Mouse (Mus musculus) cerebellum, adult (tissue): ENCODE data around the gene Omt2b.
A peak's percentile ranks its signal among the peaks of the same experiment; 100 is the strongest.
"Not testable (repeated sequence)": the region's sequence is repeated elsewhere in the genome, so short reads cannot be mapped to it uniquely, and the experiment has no call there.

ENCODE experiments used
- ATAC-seq: cut with Nextera tagmentation; 2 replicates; pipeline ENCODE4 v1.9.2; 2017; ENCODE audit warnings: mild to moderate bottlenecking, moderate library complexity, mixed read lengths; ENCODE audit not compliant: insufficient number of reproducible peaks, low FRiP score, low TSS enrichment

Gene Omt2b

GRCm38 (mm10) chr9:78350007-78350406 lies 22.6 kb downstream of the Omt2b start:
- ATAC-seq: not testable (repeated sequence)

DNA sequence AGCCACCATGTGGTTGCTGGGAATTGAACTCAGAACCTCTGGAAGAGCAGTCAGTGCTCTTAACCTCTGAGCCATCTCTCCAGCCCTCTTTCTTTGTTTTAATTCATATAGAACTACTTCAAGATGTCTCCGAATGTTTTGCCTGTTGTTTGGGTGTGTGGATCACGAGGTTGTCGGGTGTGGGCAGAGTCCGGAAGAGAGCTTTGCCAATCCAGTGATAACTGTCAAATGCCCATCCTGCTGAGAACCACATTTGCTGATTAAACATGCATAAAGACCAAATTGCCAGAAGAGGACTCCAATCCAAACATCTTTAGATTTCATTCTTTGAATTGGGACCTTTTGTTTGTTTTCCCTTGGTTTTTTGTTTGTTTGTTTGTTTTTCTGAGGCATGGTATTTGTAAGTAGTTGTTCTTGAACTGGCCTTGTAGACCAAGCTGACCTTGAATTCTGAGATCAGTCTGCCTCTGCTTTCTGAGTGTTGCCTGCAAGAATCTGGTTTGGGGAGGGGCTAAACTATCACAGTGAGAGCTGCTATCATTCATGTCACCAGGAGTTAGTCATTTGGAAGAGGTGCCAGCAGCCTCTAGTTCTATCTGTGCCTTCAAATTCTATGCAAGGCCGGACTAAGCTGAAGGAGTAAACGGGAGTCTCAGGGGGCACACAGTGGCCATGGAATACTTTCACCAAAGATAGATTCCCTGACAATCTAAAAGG lies 24.3 kb downstream of the Omt2b start:
- no peak for ATAC-seq

GRCm38 (mm10) chr9:78354665-78355578 lies 27.5 kb downstream of the Omt2b start:
- ATAC-seq: no peak

DNA sequence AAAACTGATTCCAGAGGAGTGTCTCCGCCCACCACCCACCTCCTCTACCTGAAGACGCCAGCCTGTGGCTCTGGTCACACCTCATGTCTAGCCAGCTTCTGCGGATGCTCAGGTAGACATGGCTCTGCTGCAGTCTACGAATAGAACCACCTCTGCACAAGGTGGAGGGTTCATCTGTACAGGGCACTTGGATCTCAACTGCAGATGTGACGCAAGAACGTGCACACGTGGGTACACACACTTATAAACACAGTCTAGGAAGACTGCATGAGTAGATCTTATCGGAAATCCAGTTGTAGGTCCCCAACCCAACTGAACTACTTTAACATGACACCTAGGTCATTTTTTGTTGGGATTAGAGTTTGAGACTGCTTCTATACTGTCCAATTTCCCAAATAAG lies 28.2 kb downstream of the Omt2b start, which contains the start of gene Gsta2:
Gsta2 (minus strand) TSS at position 178 of the 400 bp plus-strand sequence.
- no peak for ATAC-seq

DNA sequence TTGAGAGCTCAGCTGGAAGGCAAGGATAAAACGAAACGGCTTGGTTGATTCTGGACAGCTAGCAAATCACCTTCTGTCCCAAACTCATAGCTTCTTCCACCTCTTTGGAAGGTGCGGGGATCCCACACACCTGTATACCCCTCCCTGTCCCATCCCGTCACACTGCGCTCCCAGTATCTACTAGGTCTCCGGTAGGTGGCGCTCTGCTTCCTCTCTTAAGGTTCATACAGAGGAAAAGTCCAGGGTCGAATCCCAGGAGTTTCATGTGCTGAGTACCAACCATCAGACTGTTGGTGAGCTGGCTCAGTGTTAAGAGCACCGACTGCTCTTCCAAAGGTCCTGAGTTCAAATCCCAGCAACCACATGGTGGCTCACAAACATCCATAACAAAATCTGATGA lies 30.7 kb downstream of the Omt2b start:
- ATAC-seq: peak; percentile 36; the same call in 1 of the 2 replicates

DNA sequence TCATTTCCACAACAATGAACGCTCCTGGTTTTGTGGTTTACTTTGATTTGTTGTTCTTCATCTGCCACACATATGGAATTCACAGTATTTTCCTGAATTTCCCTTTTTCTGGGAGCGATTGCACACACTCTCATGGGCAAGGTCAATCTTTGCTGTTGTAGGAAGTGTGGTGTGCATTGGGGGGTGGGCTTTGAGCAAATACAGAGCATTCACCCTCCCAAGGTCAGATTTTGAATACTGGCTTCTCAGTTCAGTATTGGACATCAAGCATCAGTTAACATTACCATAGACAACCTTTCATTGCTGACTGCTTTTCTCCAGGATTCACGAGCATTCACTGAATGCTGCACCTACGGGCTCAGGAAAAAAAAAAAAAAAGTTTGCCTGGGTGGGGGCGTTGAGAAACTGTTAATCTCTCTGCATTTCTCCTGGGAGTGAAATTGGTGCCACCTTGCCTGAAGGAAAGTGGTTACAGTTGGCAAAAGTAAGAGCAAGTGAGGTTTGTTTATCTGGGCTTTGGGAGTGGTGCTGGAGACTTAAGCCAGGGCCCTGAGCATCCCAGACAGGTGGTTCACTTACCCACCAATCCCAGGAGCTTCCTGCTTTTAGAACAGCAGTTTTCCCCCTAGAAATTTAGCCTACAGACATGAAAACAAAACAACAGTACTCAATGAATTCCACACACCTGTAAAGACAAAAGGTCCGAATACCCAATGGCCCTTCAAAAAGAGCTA lies 32.5 kb downstream of the Omt2b start:
- ATAC-seq: no peak

DNA sequence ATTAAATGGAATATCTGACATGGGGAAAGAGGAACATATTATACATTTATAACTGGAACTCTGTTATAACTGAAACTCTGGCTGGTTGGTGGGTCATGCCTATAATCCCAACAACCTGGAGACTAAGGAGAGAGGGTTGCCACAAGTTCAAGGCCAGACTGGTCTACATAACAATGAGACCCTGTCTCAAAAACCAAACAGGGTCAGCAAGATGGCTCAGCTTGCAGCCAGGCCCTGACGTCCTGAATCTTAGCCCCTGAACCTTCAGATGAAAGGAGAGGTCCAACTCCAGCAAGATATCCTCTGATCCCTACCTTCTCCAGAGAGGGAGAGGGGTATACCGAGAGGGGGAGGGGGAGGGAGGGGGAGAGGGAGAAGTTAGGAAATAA lies 33.1 kb downstream of the Omt2b start:
- no peak for ATAC-seq

DNA sequence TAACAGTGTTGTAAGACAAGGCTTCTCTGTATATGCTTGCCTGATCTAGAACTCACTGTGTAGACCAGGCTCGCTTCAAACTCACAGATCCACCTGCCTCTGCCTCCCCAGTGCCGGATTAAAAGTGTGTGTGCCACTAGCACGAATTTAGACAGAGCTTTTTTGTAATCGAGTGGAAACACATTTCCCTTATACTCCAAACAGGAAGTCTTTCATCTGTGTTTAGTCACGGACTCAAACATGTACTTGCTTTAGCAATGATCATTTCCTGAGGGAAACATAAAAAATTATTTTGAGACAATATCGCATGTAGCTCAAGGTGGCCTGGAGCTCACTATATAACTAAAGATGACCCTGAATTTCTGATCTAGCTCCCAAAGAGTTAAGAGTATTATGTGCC lies 36.0 kb downstream of the Omt2b start:
- ATAC-seq: no peak

GRCm38 (mm10) chr9:78364701-78365100 lies 37.3 kb downstream of the Omt2b start:
- no peak for ATAC-seq

GRCm38 (mm10) chr9:78365850-78366544 lies 38.6 kb downstream of the Omt2b start:
- no peak for ATAC-seq

DNA sequence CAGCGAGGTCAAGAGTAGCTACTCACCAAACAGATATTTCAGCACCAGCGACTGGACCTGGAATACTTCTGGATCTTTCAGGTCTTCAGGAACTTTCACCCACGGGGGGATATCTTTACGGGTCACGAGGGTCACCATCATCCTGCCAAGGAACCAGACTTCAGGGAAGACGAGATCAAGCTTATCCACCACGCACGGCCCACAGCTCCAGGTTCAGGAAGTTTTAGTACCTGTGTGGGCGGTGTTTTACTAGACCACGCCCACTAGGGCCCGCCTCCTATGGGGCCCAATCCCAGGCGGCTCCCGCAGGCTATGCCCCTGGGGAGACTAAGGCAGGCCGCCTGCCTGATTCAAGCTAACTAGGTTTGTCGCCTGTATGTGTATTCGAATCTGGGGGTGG lies 40.6 kb downstream of the Omt2b start, which contains the start of gene Dppa5a:
Dppa5a (minus strand) TSS at position 219 of the 400 bp plus-strand sequence.
- not testable (repeated sequence) for ATAC-seq

- no peak for ATAC-seq
Observed at GRCm38 (mm10) chr9:78368671-78369293, 41.4 kb downstream of the Omt2b start.

DNA sequence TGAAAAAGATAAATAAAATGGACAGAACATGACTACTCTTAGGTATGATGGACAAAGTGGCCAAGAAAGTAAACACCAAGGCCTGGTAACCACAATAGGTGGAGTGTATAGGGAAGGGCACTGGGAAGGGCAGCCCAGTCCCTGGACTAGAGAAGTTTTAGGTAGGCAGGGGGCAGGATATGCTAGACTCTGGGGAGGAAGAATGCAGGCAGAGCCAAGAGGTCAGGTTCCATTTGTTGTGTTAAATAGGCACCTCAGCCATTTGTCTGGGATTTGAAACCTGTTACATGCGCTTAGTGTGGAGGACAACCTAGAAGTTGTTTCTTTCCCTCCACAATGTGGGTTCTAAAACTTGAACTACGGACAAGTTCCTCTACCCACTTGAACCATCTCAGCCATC lies 42.0 kb downstream of the Omt2b start:
- ATAC-seq: no peak

DNA sequence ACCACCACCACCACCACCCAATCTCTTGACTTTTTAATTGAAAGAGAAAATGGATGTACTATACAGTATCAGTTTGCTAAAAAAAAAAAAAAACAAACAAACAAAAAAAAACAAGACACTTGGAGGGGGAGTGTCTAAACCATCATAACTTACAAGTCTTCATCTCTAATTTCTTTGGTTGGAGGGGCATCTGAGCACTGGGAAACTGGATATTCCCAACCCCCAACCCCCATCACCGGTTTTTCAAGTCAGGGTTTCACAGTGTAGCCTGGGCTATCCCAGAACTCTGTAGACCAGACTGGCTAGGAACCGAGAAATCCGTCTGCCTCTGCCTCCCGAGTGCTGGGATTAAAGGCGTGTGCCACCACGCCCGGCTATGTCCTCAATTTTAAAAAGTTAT lies 42.4 kb downstream of the Omt2b start:
- no peak for ATAC-seq

DNA sequence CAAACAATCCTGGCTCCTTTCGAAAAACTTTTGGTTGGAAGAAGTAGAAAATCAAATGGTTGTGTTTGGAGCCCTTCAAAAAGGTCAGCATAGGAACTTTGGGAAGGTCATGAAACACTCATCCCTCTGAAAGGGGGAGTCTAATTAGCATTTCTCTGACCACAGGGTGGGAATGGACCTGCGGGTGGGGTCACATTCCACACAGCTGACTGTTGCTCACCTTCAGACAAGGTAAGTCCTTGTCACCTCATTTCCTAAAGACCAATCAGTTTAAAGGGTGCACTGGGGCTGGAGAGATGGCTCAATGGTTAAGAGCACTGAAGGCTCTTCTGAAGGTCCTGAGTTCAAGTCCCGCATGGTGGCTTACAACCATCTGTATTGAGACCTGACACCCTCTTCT lies 44.1 kb downstream of the Omt2b start:
- no peak for ATAC-seq

- no peak for ATAC-seq
Observed at GRCm38 (mm10) chr9:78372827-78373504, 45.6 kb downstream of the Omt2b start.

DNA sequence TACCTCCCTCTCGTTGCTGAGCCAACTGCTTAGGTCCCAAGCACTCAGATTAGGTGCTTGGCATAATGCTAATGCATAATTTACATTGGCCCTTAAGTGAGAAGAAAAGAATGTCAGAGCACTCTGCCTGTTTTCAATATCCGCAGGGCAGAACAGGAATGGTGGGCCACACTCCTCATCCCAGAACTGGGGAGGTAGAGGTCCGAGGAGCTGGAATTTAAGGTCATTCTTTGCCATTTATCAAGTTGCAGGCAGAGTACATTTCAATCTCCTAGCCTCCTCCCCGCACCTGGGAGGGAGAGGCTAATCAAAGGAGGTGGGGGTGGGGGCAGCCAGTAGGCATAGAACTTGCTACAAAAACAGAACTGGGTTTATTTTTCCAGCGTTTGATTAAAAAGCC lies 47.0 kb downstream of the Omt2b start:
- ATAC-seq: no peak

GRCm38 (mm10) chr9:78374885-78375389 lies 47.5 kb downstream of the Omt2b start:
- no peak for ATAC-seq

- ATAC-seq: no peak
Observed at GRCm38 (mm10) chr9:78375486-78375885, 48.1 kb downstream of the Omt2b start.
